Mouse (Mus musculus): Measurements from ENCODE around the gene Esp36. TPM values are rescaled to one million over a fixed set of nuclear protein-coding genes. Genes with fewer than 3 reads are reported as not detected.

Esp36 gene
- not detected for total RNA-seq (2023)

DNA sequence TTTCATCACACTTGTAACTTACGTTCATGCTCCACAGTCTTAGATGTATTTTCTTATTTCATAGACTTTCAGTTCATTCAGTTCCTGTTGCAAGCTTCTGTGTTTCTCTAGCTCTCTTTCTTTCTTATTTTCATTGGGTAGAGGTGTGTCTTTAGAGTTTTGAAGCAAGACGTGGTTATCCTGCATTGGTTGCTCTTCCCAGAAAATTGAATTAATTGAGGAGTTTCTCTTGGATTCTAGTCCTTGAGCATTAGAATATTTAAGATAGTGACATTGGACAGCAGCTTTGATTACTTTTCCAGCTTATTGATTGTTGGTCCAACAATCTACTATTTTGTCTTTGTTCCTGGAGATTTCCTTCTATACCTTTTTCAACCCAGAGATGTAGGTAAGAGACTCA lies at the start of gene Esp36:
Gene Esp36, minus strand, starts transcription at position 101 of the 400 bp plus-strand sequence.

Other genes with a start within 250 kb of the Esp36 start
- gene Olfr134, start 248.8 kb downstream of the Esp36 start, total RNA-seq (2023): not detected
- not detected for gene Olfr135, start 215.8 kb downstream of the Esp36 start, total RNA-seq (2023)
- not detected for gene Olfr138, start 159.2 kb downstream of the Esp36 start, total RNA-seq (2023)
- gene Olfr137, start 112.6 kb downstream of the Esp36 start, total RNA-seq (2023): not detected
- gene Olfr136, start 90.4 kb downstream of the Esp36 start, total RNA-seq (2023): not detected
- not detected for gene Esp34, start 134.0 kb upstream of the Esp36 start, total RNA-seq (2023)
- not detected for gene Esp31, start 219.3 kb upstream of the Esp36 start, total RNA-seq (2023)